Mouse (Mus musculus): ENCODE data around the gene Card14.
A peak's percentile ranks its signal among the peaks of the same experiment; 100 is the strongest.
"Not testable (repeated sequence)": the region's sequence is repeated elsewhere in the genome, so short reads cannot be mapped to it uniquely, and the experiment has no call there.

Card14 gene

GRCm38 (mm10) chr11:119362769-119363533 is 55.4 kb downstream of the Card14 start:
- DNase-seq = no peak

- peak; percentile 60 for DNase-seq
These were observed 56.1 kb downstream of the Card14 start for GRCm38 (mm10) chr11:119363534-119364145.

- no peak for DNase-seq
These were observed 67.9 kb downstream of the Card14 start for GRCm38 (mm10) chr11:119375425-119375824.

GRCm38 (mm10) chr11:119377326-119377725 is 69.8 kb downstream of the Card14 start:
- no peak for DNase-seq

- DNase-seq = no peak
These were observed 71.0 kb downstream of the Card14 start for GRCm38 (mm10) chr11:119378551-119378950.

- no peak for DNase-seq
These were observed 74.2 kb downstream of the Card14 start for GRCm38 (mm10) chr11:119381631-119382337.

GRCm38 (mm10) chr11:119382338-119382850 is 74.8 kb downstream of the Card14 start:
- DNase-seq = no peak

GRCm38 (mm10) chr11:119384904-119385303 is 77.3 kb downstream of the Card14 start:
- no peak for DNase-seq

GRCm38 (mm10) chr11:119386306-119386705 is 78.7 kb downstream of the Card14 start:
- no peak for DNase-seq

GRCm38 (mm10) chr11:119387273-119387672 is 79.7 kb downstream of the Card14 start:
- not testable (repeated sequence) for DNase-seq

- DNase-seq = peak; percentile 38
These were observed 82.3 kb downstream of the Card14 start for GRCm38 (mm10) chr11:119389851-119390270.

- DNase-seq = peak; percentile 12
These were observed 83.0 kb downstream of the Card14 start for GRCm38 (mm10) chr11:119390271-119391231.

- DNase-seq = no peak
These were observed 83.9 kb downstream of the Card14 start for GRCm38 (mm10) chr11:119391386-119392000.

- peak; percentile 23 for DNase-seq
These were observed 84.5 kb downstream of the Card14 start for GRCm38 (mm10) chr11:119392001-119392614.

- no peak for DNase-seq
These were observed 85.4 kb downstream of the Card14 start, which contains the start of gene Rnf213 for GRCm38 (mm10) chr11:119392800-119393482. Gene Rnf213, plus strand, starts transcription at chr11:119393100.

GRCm38 (mm10) chr11:119393483-119393804 is 85.9 kb downstream of the Card14 start:
- no peak for DNase-seq

- DNase-seq = no peak
These were observed 86.6 kb downstream of the Card14 start for GRCm38 (mm10) chr11:119394210-119394609.
